Mouse (Mus musculus) lung, postnatal 0 days (tissue): ENCODE measurements around the gene 2410004B18Rik. TPM values are rescaled to one million over a fixed set of nuclear protein-coding genes. Genes with fewer than 3 reads are reported as not detected.

Experiments used
- ATAC-seq: fragments of 200-750 bp; cut with Nextera tagmentation; 2 replicates; pipeline ENCODE4 v1.8.0; 2017; ENCODE audit warnings: moderate library complexity
- DNase-seq: peaks from one replicate; pipeline ENCODE4 v3.0.0-alpha.2; 2016; ENCODE audit warnings: low spot score
- H3K27ac ChIP-seq: fragments of 300-500 bp; sonication (generic); 2 replicates; pipeline ENCODE4 v1.5.1; 2014; ENCODE audit warnings: antibody characterized with exemption, mild to moderate bottlenecking, low read length, mixed read lengths
- H3K27me3 ChIP-seq: fragments of 300-500 bp; sonication (generic); replicated peaks from 2 replicates; pipeline ENCODE4 v1.6.1; 2014; ENCODE audit warnings: low read length, mixed read lengths; ENCODE audit not compliant: insufficient read depth
- H3K36me3 ChIP-seq: fragments of 300-500 bp; sonication (generic); 2 replicates; pipeline ENCODE4 v1.6.1; 2014; ENCODE audit warnings: low read length, mixed read lengths; ENCODE audit not compliant: insufficient read depth
- H3K4me1 ChIP-seq: fragments of 300-500 bp; sonication (generic); 2 replicates; pipeline ENCODE4 v1.6.1; 2014; ENCODE audit warnings: antibody characterized with exemption, low read depth, low read length, mixed read lengths; ENCODE audit not compliant: insufficient read depth
- H3K4me2 ChIP-seq: fragments of 300-500 bp; sonication (generic); replicated peaks from 2 replicates; pipeline ENCODE4 v1.6.1; 2014; ENCODE audit warnings: low read depth, mild to moderate bottlenecking, low read length, moderate library complexity, mixed read lengths
- H3K4me3 ChIP-seq: fragments of 300-500 bp; sonication (generic); 2 replicates; pipeline ENCODE4 v1.5.1; 2014; ENCODE audit warnings: low read depth, low read length
- H3K9ac ChIP-seq: fragments of 300-500 bp; sonication (generic); replicated peaks from 2 replicates; pipeline ENCODE4 v1.6.1; 2014; ENCODE audit warnings: low read depth, mild to moderate bottlenecking
- H3K9me3 ChIP-seq: fragments of 300-500 bp; sonication (generic); 2 replicates; pipeline ENCODE4 v1.6.1; 2016; ENCODE audit warnings: low read length, mixed read lengths
- CTCF ChIP-seq: IDR thresholded peaks from 2 replicates; pipeline ENCODE4 v1.5.1; 2016; ENCODE audit warnings: antibody characterized with exemption, mild to moderate bottlenecking
- EP300 ChIP-seq: IDR thresholded peaks from 2 replicates; pipeline ENCODE4 v1.6.1; 2016; ENCODE audit warnings: antibody characterized with exemption, mild to moderate bottlenecking, control low read depth
- WGBS: fragments of 180-500 bp; shearing (Covaris S2); extraction: QIAGEN DNeasy Blood & Tissue Kit; methylation state at CpG from one replicate; pipeline ENCODE4 v1.1.7; 2014; 5-methylcytosine and 5-hydroxymethylcytosine counted together
- polyA plus RNA-seq: library from polyadenylated mRNA; unstranded; fragments of >200 nt; fragmentation: Nextera tagmentation; extraction: Ambion mirVana; gene quantifications from 2 replicates; pipeline ENCODE4 v1.2.1, GENCODE M21; 2015

The 2410004B18Rik gene
- polyA plus RNA-seq, 1 experiment from 2014 or later: 40.2 TPM

DNA sequence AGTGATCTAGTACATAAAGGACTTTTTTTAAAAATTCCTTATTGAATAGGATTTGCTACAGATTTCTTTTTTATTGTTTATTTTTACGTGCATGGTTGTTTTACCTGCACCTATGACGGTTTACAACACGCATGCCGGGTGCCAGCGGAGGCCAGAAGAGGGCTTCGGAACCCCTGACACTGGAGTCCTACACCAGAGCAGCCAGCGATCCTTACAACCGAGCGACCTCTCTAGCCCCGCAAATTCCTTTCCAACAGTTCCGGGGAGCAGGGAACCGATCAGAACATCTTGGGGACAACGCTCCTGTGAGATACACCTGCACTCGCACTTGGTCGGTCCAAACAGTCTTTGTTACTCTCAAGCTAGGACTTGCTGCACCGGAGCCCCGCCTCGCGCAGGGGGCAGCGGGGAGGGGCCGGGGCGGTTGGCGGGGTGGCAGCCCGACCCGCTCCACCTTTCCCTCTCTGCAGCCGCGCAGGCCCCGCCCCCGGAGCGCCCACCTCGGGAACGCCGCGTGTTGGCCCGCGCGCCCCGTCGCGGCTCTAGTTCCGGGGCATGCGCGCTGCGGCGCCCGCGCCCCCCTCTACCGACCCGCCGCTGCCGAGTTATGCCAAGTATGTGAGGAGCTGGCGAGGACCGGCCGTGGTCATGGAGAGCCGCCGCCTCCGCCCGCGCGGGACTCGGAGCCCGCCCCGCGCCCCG is 49.6 kb downstream of the 2410004B18Rik start, which contains the start of gene Syde2:
TSS of gene Syde2 (plus strand) at position 603 of the 702 bp plus-strand sequence.
- Histone ChIP-seq H3K27ac (peak within 1 kb of the TSS; percentile 98), H3K9ac (peak within 1 kb of the TSS; percentile 66), H3K9me3 (no peaks in the 10 kb centered on the region), H3K4me1 (peaks cover 3% of the 10 kb centered on the region; the same call in 1 of the 2 replicates), H3K4me2 (peak within 1 kb of the TSS; percentile 85), H3K36me3 (no peaks in the 10 kb centered on the region), H3K4me3 (peak within 1 kb of the TSS; percentile 69), H3K27me3 (no peaks in the 10 kb centered on the region)
- 1% methylated on average over 53 of the region's 65 CpGs for WGBS
- TF ChIP-seq CTCF: no peak
- TF ChIP-seq EP300: no peak
- ATAC-seq (peak; percentile 82), DNase-seq (peak; percentile 93)

DNA sequence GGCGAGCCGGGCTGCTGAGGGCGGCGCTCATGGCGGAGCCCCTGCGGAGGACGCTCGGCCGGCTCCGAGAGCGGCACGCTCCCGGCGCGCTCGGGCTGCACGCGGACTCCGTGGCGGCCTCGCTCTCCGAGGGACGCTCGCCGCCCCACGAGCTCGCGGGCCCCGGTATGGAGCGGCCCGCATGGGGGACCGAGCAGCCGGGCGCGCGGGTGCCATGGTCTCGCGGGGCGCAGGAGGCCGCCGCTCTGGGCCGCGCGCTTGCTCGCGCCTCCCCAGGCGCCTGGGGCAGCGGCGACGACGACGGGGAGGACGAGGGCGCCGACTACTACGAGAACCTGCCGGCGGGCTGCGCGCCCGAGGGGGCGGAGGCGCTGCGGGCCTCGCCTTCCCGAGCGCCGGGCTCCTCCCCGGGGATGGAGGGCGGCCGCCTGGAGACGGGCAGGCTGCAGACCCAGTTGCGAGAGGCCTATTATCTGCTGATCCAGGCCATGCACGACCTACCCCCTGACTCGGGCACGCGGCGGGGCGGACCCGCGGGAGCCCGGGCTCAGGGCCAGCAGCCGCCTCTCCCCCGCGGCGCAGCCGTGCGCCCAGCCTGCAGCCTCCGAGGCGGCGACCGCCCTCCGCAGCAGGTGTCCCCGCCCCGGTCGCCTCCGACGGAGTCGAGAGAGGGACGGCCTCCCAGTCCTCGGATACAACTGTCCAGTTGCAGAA is 50.3 kb downstream of the 2410004B18Rik start:
- TF ChIP-seq EP300 (no peak), CTCF (no peak)
- ATAC-seq: peak; percentile 86

DNA sequence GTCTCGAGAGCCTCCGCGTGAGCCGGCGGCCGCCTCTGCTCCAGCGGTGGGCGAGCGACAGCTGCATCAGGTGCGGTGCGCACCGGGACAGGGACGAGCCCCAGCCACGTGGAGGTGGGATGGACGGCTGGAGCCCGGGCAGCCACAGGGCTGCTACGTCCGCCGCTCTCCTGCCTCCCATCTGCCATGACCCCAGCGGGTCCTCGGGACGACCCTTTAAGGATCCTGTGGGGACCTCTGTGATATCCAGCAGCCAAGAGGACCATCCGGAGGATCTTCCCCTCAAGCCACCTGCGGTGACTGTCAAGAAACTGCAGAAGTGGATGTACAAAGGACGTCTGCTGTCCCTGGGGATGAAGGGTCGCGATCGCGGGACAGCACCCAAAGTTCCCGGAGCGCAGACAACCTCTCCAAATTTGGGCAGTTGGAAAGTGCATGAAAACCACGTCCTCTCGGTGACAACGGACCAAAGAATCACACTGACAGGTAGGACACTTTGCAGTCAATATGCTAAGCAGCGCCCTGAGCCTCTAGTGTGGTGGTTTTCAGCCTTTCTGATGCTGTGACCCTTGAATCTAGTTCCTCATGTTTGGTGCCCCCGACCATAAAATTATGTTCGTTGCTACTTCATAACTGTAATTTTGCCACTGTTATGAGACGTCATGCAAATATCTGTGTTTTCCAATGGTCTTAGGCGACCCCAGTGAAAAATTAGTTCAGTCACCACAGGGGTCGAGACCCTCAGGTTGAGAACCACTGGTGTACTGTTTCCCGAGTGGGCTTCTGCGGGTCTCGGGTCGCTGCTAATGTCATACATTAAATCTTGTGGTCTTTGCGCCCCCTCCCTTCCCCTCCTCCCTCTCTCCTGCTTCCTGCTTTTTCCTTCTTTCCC is 51.1 kb downstream of the 2410004B18Rik start:
- no peaks in the 10 kb centered on the region for H3K36me3 ChIP-seq
- peak overlapping the region; percentile 98 for H3K27ac ChIP-seq
- ATAC-seq (no peak), DNase-seq (no peak)
- peak overlapping the region; percentile 56 for H3K9ac ChIP-seq
- H3K4me2 ChIP-seq: peak overlapping the region; percentile 85
- no peaks in the 10 kb centered on the region for H3K9me3 ChIP-seq
- under 1% methylated on average over 45 of the region's 45 CpGs for WGBS
- H3K4me1 ChIP-seq: peaks cover 6% of the 10 kb centered on the region; the same call in 1 of the 2 replicates
- no peaks in the 10 kb centered on the region for H3K27me3 ChIP-seq
- H3K4me3 ChIP-seq: peak overlapping the region; percentile 69
- TF ChIP-seq EP300 (no peak), CTCF (no peak)

More for the DNA sequence above, 50.3 kb downstream of the 2410004B18Rik start:
- H3K27me3 ChIP-seq: no peaks in the 10 kb centered on the region
- peak overlapping the region; percentile 85 for H3K4me2 ChIP-seq
- H3K4me1 ChIP-seq: peaks cover 3% of the 10 kb centered on the region; the same call in 1 of the 2 replicates
- WGBS: 3% methylated on average over 54 of the region's 101 CpGs
- H3K36me3 ChIP-seq: no peaks in the 10 kb centered on the region
- peak; percentile 94 for DNase-seq
- H3K4me3 ChIP-seq: peak overlapping the region; percentile 69
- peak overlapping the region; percentile 66 for H3K9ac ChIP-seq
- H3K27ac ChIP-seq: peak overlapping the region; percentile 98
- no peaks in the 10 kb centered on the region for H3K9me3 ChIP-seq

DNA sequence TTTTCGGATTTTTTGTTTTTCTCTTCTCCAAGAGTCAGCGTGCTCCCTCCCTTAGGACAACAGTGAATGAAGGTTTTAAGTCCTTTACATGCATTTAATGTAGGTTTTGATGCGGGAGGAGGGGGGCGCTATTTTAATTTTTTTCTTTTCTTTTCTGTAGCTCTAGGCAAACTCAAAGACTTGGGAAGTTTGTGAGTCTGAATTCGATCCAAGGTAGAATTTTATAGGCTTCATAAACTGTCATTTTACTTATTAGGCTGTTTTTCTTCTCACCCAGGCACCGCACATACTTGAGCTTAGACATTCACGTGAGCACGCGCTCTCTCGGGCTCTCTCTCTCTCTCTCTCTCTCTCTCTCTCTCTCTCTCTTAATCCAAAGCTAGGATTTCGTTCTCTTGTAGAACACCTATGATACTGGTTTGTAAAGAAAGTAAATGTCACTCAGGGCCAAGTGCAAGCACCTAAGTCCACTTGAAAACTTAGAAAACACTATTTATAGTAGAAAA is 51.8 kb downstream of the 2410004B18Rik start:
- peak; percentile 65 for DNase-seq
- H3K4me3 ChIP-seq: peak overlapping the region; percentile 69

DNA sequence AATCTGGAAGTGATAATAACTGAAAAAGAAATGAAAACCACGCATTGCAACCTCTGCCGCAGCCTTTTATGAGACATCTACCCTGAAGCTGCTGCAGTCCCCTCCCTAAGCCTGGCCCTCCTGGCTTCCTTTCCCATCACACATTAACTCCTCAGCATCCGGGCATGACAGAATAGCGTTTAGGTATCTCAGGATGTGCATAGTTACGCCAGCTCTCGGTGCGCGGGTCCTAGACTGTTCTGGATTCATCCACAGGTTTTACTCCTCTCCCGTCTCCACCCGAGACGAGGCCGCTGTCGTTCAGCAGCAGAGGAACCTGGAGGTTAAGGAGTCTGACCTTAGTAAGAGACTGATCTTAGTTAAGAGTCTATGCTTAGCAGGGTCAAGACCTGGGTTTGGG is 53.3 kb downstream of the 2410004B18Rik start:
- TF ChIP-seq EP300 (no peak), CTCF (no peak)
- DNase-seq (no peak), ATAC-seq (no peak)
- WGBS: 62% methylated on average over 13 of the region's 13 CpGs
- H3K4me2 ChIP-seq: peak overlapping the region; percentile 40
- H3K9ac ChIP-seq: no peak overlapping the region; the same call in 1 of the 2 replicates
- H3K36me3 ChIP-seq: no peaks in the 10 kb centered on the region
- H3K27ac ChIP-seq: no peak overlapping the region
- H3K27me3 ChIP-seq: no peaks in the 10 kb centered on the region
- no peaks in the 10 kb centered on the region for H3K9me3 ChIP-seq
- H3K4me1 ChIP-seq: peaks cover 4% of the 10 kb centered on the region; the same call in 1 of the 2 replicates
- peak overlapping the region; percentile 6; the same call in 1 of the 2 replicates for H3K4me3 ChIP-seq

More for the DNA sequence above, 51.8 kb downstream of the 2410004B18Rik start:
- Histone ChIP-seq H3K9me3 (no peaks in the 10 kb centered on the region), H3K36me3 (no peaks in the 10 kb centered on the region), H3K27ac (peak overlapping the region; percentile 98; the same call in 1 of the 2 replicates), H3K4me1 (peaks cover 6% of the 10 kb centered on the region; the same call in 1 of the 2 replicates), H3K4me2 (peak overlapping the region; percentile 85), H3K9ac (peak overlapping the region; percentile 56), H3K27me3 (no peaks in the 10 kb centered on the region)
- TF ChIP-seq EP300 (no peak), CTCF (0 out of 2 replicates have a peak, but pooled peaks have one; percentile 10)
- WGBS: 17% methylated on average over 11 of the region's 11 CpGs
- no peak for ATAC-seq
